Mouse (Mus musculus) liver, embryonic 13.5 days (tissue): ENCODE measurements at regions not wholly inside any gene's neighbourhood (a gene's known extent, or its start where the extent isn't known, plus 50 kb on each side); places are given as distances from the start of the nearest gene placed in this dataset.

Experiments used
- ATAC-seq: fragments of 200-750 bp; cut with Nextera tagmentation; 2 replicates; pipeline ENCODE4 v1.8.0; 2017; ENCODE audit warnings: low read depth, mild to moderate bottlenecking, moderate number of reproducible peaks, moderate library complexity
- DNase-seq: peaks from one replicate; pipeline ENCODE4 v3.0.0; 2022
- H3K27ac ChIP-seq: fragments of 300-500 bp; sonication (generic); 2 replicates; pipeline ENCODE4 v1.5.1; 2015; ENCODE audit warnings: moderate library complexity, mild to moderate bottlenecking, inconsistent platforms
- H3K27me3 ChIP-seq: fragments of 300-500 bp; sonication (generic); 2 replicates; pipeline ENCODE4 v1.6.1; 2015; ENCODE audit warnings: mild to moderate bottlenecking, inconsistent platforms
- H3K36me3 ChIP-seq: fragments of 300-500 bp; sonication (generic); 2 replicates; pipeline ENCODE4 v1.6.1; 2015; ENCODE audit warnings: mild to moderate bottlenecking, inconsistent platforms
- H3K4me1 ChIP-seq: fragments of 300-500 bp; sonication (generic); replicated peaks from 2 replicates; pipeline ENCODE4 v1.6.1; 2015; ENCODE audit warnings: inconsistent platforms
- H3K4me2 ChIP-seq: fragments of 300-500 bp; sonication (generic); 2 replicates; pipeline ENCODE4 v1.6.1; 2015; ENCODE audit warnings: inconsistent platforms, mild to moderate bottlenecking, moderate library complexity
- H3K4me3 ChIP-seq: fragments of 300-500 bp; sonication (generic); replicated peaks from 2 replicates; pipeline ENCODE4 v1.5.1; 2015; ENCODE audit warnings: mild to moderate bottlenecking, inconsistent platforms
- H3K9ac ChIP-seq: fragments of 300-500 bp; sonication (generic); 2 replicates; pipeline ENCODE4 v1.6.1; 2015; ENCODE audit warnings: mild to moderate bottlenecking, inconsistent platforms
- H3K9me3 ChIP-seq: fragments of 300-500 bp; sonication (generic); replicated peaks from 2 replicates; pipeline ENCODE4 v1.6.1; 2016; ENCODE audit warnings: inconsistent platforms
- WGBS: fragments of 180-500 bp; shearing (Covaris S2); methylation state at CpG from one replicate; pipeline ENCODE4 v1.1.7; 2015; ENCODE audit not compliant: insufficient replicate concordance; 5-methylcytosine and 5-hydroxymethylcytosine counted together

GRCm38 (mm10) chr1:190448263-190448662 is 277.7 kb upstream of the Prox1 start:
- H3K4me1 ChIP-seq: no peaks in the 10 kb centered on the region
- no peak for DNase-seq
- ATAC-seq: no peak
- H3K9ac ChIP-seq: no peak overlapping the region
- H3K4me2 ChIP-seq: no peak overlapping the region
- no peak overlapping the region for H3K4me3 ChIP-seq
- H3K36me3 ChIP-seq: no peaks in the 10 kb centered on the region
- peaks cover 5% of the 10 kb centered on the region; the same call in 1 of the 2 replicates for H3K27me3 ChIP-seq
- no peaks in the 10 kb centered on the region for H3K9me3 ChIP-seq
- H3K27ac ChIP-seq: no peak overlapping the region
- 16% methylated on average over 8 of the region's 8 CpGs for WGBS

- Histone ChIP-seq H3K4me3 (no peak overlapping the region), H3K9me3 (no peaks in the 10 kb centered on the region), H3K4me2 (no peak overlapping the region), H3K36me3 (no peaks in the 10 kb centered on the region), H3K27me3 (peaks cover 5% of the 10 kb centered on the region; the same call in 1 of the 2 replicates), H3K27ac (no peak overlapping the region), H3K9ac (no peak overlapping the region), H3K4me1 (no peaks in the 10 kb centered on the region)
- 53% methylated on average over 7 of the region's 7 CpGs for WGBS
- ATAC-seq: no peak
- no peak for DNase-seq
These were observed 276.7 kb upstream of the Prox1 start for GRCm38 (mm10) chr1:190447253-190447652.

DNA sequence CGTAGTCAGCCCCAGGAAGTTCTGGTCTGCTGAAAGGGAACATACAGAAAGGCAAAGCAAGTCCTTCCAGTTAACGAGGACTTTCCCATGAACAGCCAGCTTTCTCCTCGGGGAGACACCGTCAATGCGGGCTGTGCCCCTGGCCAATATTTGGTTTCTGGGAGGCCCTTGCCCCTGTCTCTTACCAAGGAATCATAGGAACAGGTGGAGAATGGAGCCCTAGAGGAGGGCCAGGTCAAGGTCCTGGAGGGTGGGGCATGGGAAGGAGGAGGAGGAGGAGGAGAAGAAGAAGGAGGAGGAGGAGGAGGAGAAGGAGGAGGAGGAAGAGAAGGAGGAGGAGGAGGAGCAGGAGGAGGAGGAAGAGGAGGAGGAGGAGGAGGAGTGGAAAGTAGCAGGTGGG is 276.2 kb upstream of the Prox1 start:
- ATAC-seq: no peak
- H3K4me2 ChIP-seq: no peak overlapping the region
- 69% methylated on average over 5 of the region's 5 CpGs for WGBS

GRCm38 (mm10) chr1:190444366-190444765 is 273.9 kb upstream of the Prox1 start:
- no peak for ATAC-seq
- Histone ChIP-seq H3K4me2 (no peak overlapping the region), H3K36me3 (no peaks in the 10 kb centered on the region), H3K27ac (no peak overlapping the region), H3K9ac (no peak overlapping the region), H3K4me1 (no peaks in the 10 kb centered on the region), H3K27me3 (peaks cover 5% of the 10 kb centered on the region; the same call in 1 of the 2 replicates), H3K4me3 (no peak overlapping the region), H3K9me3 (no peaks in the 10 kb centered on the region)
- DNase-seq: no peak
- 49% methylated on average over 9 of the region's 9 CpGs for WGBS

More for the DNA sequence above, 276.2 kb upstream of the Prox1 start:
- Histone ChIP-seq H3K4me1 (no peaks in the 10 kb centered on the region), H3K27me3 (peaks cover 5% of the 10 kb centered on the region; the same call in 1 of the 2 replicates), H3K36me3 (no peaks in the 10 kb centered on the region), H3K4me3 (no peak overlapping the region), H3K27ac (no peak overlapping the region), H3K9ac (no peak overlapping the region), H3K9me3 (no peaks in the 10 kb centered on the region)
- no peak for DNase-seq

DNA sequence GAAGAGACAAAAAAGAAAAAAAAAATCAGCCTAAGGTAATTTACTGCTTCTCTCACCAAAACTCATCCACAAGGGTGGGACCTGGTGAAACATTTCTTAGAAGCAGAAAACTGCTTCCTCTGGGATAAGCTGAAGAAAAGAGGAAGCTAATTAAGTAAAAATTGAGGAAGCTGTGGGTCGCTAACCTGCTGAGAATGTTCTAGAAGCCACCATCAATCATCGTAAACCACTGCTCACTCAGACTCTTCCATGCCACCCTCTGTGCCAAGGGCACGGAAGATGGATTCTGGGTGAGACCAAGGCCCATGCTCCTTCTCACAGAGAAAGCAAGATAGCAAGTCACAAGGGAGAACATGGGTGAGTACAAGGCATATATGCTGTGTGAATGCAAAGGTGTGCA is 272.7 kb upstream of the Prox1 start:
- no peaks in the 10 kb centered on the region for H3K36me3 ChIP-seq
- H3K27me3 ChIP-seq: peaks cover 5% of the 10 kb centered on the region; the same call in 1 of the 2 replicates
- H3K4me1 ChIP-seq: no peaks in the 10 kb centered on the region
- H3K4me3 ChIP-seq: no peak overlapping the region
- WGBS: 31% methylated on average over 3 of the region's 3 CpGs
- no peak for ATAC-seq
- H3K9ac ChIP-seq: no peak overlapping the region
- H3K27ac ChIP-seq: no peak overlapping the region
- no peak overlapping the region for H3K4me2 ChIP-seq
- H3K9me3 ChIP-seq: no peaks in the 10 kb centered on the region
- DNase-seq: no peak

- H3K27me3 ChIP-seq: peaks cover 5% of the 10 kb centered on the region; the same call in 1 of the 2 replicates
- no peak for ATAC-seq
- H3K9ac ChIP-seq: no peak overlapping the region
- H3K4me2 ChIP-seq: no peak overlapping the region
- no peaks in the 10 kb centered on the region for H3K36me3 ChIP-seq
- H3K27ac ChIP-seq: no peak overlapping the region
- no peaks in the 10 kb centered on the region for H3K9me3 ChIP-seq
- 41% methylated on average over 4 of the region's 4 CpGs for WGBS
- DNase-seq: no peak
- H3K4me1 ChIP-seq: no peaks in the 10 kb centered on the region
- no peak overlapping the region for H3K4me3 ChIP-seq
These were observed 271.7 kb upstream of the Prox1 start for GRCm38 (mm10) chr1:190442166-190442565.

DNA sequence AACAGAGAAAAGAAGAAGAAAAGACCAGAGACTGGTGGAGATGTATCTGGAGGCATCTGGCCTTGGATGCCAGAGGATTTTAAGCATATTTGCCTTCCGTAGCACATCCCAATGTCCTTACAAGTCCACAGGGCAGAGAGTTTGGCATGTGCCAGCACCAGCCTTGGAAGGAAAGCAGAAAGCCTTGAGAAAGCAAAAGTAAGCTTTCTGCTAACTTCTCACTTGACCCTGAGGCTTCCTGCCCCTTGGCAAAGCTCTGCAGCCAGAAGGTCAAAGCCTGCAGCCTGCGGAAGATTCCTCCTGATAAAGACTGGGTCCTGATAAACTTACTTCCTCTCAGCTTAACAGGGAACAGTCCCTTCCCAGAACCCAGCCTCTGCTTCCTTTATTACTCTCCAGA is 268.3 kb upstream of the Prox1 start:
- Histone ChIP-seq H3K36me3 (no peaks in the 10 kb centered on the region), H3K9me3 (no peaks in the 10 kb centered on the region), H3K4me2 (no peak overlapping the region), H3K27me3 (no peaks in the 10 kb centered on the region), H3K4me3 (no peak overlapping the region), H3K9ac (no peak overlapping the region), H3K4me1 (no peaks in the 10 kb centered on the region), H3K27ac (no peak overlapping the region)
- ATAC-seq (no peak), DNase-seq (no peak)
- 43% methylated on average over 2 of the region's 2 CpGs for WGBS

DNA sequence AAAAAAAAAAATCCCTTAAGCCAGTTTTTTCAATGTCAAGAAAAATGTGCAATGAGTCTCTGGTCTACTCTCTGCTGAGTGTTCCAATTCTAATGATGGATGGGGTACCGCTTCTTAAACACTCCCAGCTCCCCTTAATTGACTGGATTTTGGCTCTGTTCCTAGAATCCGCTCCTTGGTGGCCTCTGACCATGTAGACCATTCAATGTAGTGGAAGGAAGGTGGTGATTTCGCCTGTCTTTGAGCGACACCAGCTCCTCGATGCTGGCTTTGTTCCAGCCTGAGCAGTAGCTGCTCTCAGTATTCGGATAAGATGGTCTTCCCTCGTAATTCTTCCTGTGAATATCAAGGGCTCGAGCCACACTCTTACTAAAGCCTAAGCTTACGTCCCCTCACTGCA is 252.4 kb upstream of the Prox1 start:
- Histone ChIP-seq H3K4me1 (no peaks in the 10 kb centered on the region), H3K36me3 (no peaks in the 10 kb centered on the region), H3K9ac (no peak overlapping the region), H3K9me3 (no peaks in the 10 kb centered on the region), H3K4me2 (no peak overlapping the region), H3K4me3 (no peak overlapping the region), H3K27ac (no peak overlapping the region), H3K27me3 (no peaks in the 10 kb centered on the region)
- DNase-seq: no peak
- no peak for ATAC-seq
- WGBS: 57% methylated on average over 9 of the region's 9 CpGs

- DNase-seq (no peak), ATAC-seq (no peak)
- H3K4me1 ChIP-seq: no peaks in the 10 kb centered on the region
- H3K4me2 ChIP-seq: no peak overlapping the region
- no peak overlapping the region for H3K9ac ChIP-seq
- no peaks in the 10 kb centered on the region for H3K36me3 ChIP-seq
- no peak overlapping the region for H3K4me3 ChIP-seq
- no peak overlapping the region for H3K27ac ChIP-seq
- H3K27me3 ChIP-seq: no peaks in the 10 kb centered on the region
- no peaks in the 10 kb centered on the region for H3K9me3 ChIP-seq
- whole genome bisulfite sequencing: 67% methylated on average over 13 of the region's 13 CpGs
These were observed 249.2 kb upstream of the Prox1 start for GRCm38 (mm10) chr1:190419709-190420108.

DNA sequence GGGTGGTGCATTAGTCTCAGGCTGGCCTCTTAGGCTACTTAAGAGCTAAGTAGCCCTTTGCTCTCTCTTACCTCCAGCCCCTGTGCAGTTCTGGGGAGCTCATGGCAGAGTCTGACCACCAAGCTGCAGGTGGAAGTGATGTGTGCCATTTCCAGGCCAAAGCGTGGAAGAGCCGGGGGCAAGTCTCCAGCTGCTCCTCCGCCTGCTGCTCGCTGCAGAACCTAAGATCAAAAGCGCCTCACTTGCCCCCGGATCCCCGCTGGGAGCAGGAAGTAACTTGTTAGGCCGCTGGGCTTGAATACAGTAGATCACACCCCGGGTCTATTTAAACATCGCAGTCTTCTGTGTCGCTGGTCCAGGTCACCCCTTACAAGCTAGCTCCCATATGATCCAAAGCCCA is 246.8 kb upstream of the Prox1 start:
- no peak overlapping the region for H3K27ac ChIP-seq
- no peak for DNase-seq

DNA sequence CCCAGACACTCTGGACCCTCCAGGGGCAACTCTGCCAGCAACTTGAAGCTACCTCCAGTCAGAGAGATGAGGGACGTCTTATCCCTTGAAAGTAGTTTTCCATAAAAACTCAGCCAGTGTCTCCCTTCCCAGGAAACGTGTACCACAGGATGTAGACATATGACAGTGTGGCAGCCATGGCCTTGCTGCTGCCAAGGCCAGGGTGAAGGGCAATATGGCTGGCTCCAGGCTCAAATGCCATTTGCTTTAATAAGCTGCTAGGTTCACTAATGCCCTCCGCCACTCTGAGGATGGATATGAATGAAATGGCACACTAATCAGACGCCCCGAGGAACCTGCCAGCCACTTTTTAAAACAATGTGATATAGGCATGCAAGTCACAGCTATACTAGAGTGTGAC is 241.2 kb upstream of the Prox1 start:
- WGBS: 68% methylated on average over 5 of the region's 5 CpGs
- H3K4me3 ChIP-seq: no peak overlapping the region
- no peak overlapping the region for H3K4me2 ChIP-seq
- H3K27me3 ChIP-seq: no peaks in the 10 kb centered on the region
- no peak overlapping the region for H3K27ac ChIP-seq
- no peaks in the 10 kb centered on the region for H3K9me3 ChIP-seq
- H3K9ac ChIP-seq: no peak overlapping the region
- H3K36me3 ChIP-seq: no peaks in the 10 kb centered on the region
- ATAC-seq: no peak
- DNase-seq: no peak
- no peaks in the 10 kb centered on the region for H3K4me1 ChIP-seq

More for the DNA sequence above, 246.8 kb upstream of the Prox1 start:
- WGBS: 21% methylated on average over 11 of the region's 11 CpGs
- H3K27me3 ChIP-seq: no peaks in the 10 kb centered on the region
- ATAC-seq: no peak
- H3K9ac ChIP-seq: no peak overlapping the region
- no peaks in the 10 kb centered on the region for H3K4me1 ChIP-seq
- H3K9me3 ChIP-seq: no peaks in the 10 kb centered on the region
- H3K4me3 ChIP-seq: no peak overlapping the region
- H3K4me2 ChIP-seq: no peak overlapping the region
- no peaks in the 10 kb centered on the region for H3K36me3 ChIP-seq

- H3K27me3 ChIP-seq: no peaks in the 10 kb centered on the region
- no peak overlapping the region for H3K9ac ChIP-seq
- WGBS: 69% methylated on average over 12 of the region's 12 CpGs
- no peak overlapping the region for H3K4me2 ChIP-seq
- no peaks in the 10 kb centered on the region for H3K4me1 ChIP-seq
- no peak for ATAC-seq
- no peaks in the 10 kb centered on the region for H3K36me3 ChIP-seq
- no peak for DNase-seq
- H3K27ac ChIP-seq: no peak overlapping the region
- H3K4me3 ChIP-seq: no peak overlapping the region
- H3K9me3 ChIP-seq: no peaks in the 10 kb centered on the region
These were observed 232.8 kb upstream of the Prox1 start for GRCm38 (mm10) chr1:190403335-190403734.
